Mouse (Mus musculus) monocyte, adult 2 months (primary cell): ENCODE measurements around the gene Gramd1c.

Experiments
- DNase-seq, 2 experiments: peaks; one replicate each; pipeline ENCODE4 v3.0.0; 2022; ENCODE audit warnings: low spot score in 2 of 2, low read depth in 1 of 2

The Gramd1c gene

GRCm38 (mm10) chr16:44018986-44019548 is 44.1 kb downstream of the Gramd1c start:
- no peak for DNase-seq

DNA sequence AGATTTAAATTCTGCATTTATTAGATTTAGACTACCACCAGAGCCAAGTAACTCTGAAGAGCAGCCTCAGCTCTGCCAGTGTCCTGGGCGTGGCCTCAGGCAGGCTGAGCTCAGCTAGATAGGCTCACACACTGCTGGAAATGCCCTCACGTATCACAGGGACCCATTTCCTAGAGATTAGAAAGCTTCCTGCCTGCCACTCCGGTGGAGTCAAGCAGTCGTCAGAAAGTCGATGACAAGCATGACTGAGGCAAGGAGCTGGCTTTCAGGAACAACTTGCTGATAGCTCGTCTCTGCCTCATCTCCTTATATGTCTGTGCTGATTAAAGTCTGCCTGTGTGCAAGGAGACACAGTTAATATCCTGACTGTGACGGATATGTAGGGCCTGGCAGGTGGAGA is 44.8 kb downstream of the Gramd1c start:
- no peak for DNase-seq

DNA sequence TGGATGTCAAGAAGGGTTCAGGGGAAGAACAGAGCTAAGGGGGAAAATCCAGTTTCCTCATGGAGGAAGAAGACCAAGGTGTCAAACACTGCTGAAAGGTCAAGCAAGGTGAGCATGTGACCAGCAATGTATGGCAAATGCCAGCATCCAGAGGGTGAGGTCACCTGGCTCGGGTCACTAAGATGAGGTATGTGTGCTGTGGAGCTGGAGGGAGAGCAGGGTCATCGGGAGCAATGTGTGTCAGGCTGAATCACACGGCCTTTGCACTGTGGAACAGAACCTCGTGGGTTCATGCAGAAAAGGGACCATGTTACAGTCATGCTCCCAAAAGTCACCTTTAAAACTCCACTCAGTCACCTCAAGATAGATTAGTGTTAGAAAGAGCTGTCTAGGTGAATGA is 45.4 kb downstream of the Gramd1c start:
- DNase-seq = no peak

DNA sequence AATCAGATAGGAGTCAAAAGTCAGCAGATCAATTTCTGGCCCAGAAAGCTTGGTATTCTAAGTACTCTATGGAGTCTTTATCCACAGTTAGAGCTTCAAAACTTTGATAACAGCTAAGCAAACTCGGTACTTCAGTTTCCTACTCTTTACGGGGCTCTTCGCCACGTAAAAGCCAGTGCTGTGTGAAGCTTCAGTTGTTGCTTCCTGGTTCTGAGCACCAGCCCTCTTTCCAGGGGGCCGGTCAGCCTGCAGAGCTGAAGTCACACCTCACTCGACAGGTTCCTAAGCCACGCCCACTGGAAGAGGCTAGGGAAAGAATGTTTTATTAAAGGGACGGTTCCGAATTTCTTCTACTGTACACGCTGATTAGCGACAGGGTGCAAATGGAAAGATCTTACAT is 47.0 kb downstream of the Gramd1c start:
- no peak for DNase-seq

GRCm38 (mm10) chr16:44015416-44016158 is 47.6 kb downstream of the Gramd1c start:
- DNase-seq = no peak

DNA sequence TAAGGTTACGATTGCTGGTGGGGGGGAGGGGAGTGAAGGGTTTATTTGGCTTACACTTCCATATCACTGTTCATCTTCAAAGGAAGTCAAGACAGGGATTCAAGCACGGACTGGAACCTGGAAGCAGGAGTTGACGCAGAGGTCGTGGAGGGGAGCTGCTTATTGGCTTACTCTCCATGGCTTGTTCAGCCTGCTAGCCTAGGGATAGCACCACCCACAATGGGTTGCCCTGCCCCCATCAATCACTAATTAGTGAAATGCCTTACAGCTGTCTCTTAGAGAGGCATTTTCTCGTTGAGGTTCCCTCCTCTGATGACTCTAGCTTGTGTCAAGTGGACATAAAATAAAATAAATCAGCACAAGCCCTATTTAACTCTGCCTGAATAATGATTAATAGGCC is 52.1 kb downstream of the Gramd1c start:
- no peak for DNase-seq

DNA sequence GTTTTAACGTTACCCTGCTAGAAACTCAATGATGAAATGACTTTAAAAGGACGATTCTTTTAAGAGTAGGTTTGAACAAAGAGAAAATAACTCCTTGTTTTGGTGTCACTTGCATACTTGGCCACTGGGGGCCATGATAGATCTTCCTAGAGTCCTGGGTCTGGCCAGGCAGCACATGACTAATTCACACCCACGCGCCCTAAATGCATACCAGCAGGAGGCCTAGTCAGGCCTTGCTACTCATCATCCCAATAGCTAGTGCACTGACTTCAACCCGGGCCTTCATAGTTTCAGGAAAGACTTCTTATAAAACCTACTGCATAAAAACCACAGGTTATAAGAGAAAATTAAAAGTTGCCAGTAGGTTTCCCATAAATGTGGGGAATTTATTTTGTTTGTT is 61.1 kb downstream of the Gramd1c start:
- no peak for DNase-seq

DNA sequence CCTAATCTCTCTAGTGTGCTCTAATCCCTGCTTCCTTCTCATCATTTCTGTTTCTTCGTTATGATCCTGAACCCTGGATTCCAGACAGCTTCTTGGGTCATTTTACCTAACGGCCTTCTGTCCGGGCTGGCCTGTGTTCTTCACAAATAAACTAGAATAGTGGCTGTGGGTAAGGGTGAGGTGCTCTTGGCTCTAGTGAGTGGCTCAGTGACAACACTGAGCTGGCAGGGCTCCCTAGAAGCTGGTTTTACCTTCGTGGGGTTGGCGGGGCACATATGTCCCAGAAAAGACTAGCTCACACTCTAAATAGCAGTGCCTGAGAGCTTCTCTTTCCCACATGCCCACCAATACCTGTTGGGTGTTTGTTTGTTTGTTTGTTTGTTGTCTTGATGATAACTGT is 63.6 kb downstream of the Gramd1c start:
- no peak for DNase-seq

DNA sequence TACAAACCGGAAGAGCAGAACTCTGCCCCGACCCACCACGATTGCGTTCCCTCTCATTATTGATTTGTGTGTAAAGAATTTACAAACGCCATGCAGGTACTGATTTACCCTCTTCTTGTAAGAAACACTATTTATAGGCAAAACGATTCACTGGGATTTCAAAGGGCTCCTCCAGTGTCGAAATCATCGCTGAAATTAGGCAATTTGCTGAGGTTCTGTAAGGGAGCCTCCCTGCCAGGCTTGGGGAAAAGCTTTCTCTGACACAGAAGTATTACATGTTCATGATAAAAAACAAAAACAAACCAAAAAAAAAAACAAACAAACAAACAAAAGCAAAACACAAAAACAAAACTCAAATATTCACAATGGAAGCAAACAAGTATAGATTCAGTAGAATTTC is 64.0 kb downstream of the Gramd1c start:
- DNase-seq = no peak

GRCm38 (mm10) chr16:43994623-43995022 is 68.5 kb downstream of the Gramd1c start:
- DNase-seq = no peak

- DNase-seq = no peak
These were observed 76.8 kb downstream of the Gramd1c start for GRCm38 (mm10) chr16:43986299-43986698.

GRCm38 (mm10) chr16:43980110-43980609 is 83.0 kb downstream of the Gramd1c start:
- no peak for DNase-seq

DNA sequence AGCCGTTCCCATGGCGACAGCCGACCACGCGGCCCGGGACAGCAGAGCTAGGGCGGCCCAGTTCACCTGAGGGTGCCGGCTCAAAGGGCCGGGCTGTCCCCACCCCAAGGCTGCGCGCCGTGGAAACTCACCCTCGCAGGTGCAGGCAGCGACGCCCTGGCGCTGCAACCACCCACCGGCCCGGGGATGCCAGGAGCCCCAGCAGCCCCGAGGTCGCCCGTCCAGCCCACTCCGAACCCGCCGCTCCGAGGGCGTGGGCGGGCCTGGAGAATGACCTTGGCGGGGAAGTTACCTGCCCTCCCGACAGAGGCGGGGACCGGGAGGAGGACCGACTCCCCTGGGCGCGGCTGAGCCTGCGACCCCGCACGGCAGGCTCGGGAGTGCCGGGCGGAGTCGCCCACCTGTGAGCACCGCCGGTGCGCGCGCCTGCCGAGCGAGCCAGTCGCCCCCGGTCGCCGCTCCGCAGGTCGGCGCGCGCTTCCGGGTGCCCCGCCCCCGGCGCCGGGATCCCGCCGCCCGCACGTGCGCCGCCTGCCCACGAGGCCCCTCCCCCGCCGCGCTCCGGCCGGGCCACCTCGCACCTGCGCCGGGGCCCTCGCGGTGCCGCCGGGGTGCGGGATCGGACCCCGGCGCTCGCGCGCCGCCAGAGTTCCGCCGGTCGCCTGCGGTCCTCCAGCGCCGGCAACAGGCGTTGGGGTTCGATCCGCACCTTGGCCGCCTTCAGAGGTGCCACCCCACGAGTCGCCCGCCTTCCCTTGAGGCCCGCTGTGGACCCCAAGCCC is 83.6 kb downstream of the Gramd1c start, which contains the start of gene Zdhhc23:
Zdhhc23 (minus strand) TSS at position 464 of the 782 bp plus-strand sequence.
- no peak for DNase-seq

GRCm38 (mm10) chr16:43979010-43979327 is 84.2 kb downstream of the Gramd1c start:
- DNase-seq = no peak

- DNase-seq = no peak
These were observed 89.4 kb downstream of the Gramd1c start for GRCm38 (mm10) chr16:43973606-43974220.

GRCm38 (mm10) chr16:43973147-43973546 is 90.0 kb downstream of the Gramd1c start:
- no peak for DNase-seq

- no peak for DNase-seq
These were observed 90.8 kb downstream of the Gramd1c start for GRCm38 (mm10) chr16:43972391-43972790.

- no peak for DNase-seq
These were observed 91.4 kb downstream of the Gramd1c start for GRCm38 (mm10) chr16:43971741-43972140.

DNA sequence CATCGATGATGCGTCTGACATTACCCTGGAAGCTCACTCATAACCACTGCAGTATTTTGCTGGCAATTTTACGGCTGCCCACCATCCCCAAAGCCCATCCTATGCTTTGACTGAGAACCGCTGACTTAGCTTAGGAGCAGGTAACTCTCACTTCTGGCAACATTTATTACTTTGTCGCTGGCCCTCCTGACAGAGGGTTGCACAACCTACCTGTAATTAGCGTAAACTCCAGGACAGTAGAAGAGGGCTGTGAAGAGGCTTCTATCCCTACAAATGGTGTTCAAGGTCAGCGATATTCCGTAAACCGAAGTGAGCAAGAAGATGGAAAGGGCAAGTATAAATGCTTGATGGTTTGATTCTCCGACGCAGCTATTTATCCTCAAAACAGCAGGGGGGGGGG is 92.0 kb downstream of the Gramd1c start:
- DNase-seq = no peak

GRCm38 (mm10) chr16:43970426-43970825 is 92.7 kb downstream of the Gramd1c start:
- DNase-seq = no peak

GRCm38 (mm10) chr16:43965781-43966389 is 97.3 kb downstream of the Gramd1c start:
- no peak for DNase-seq
